Mouse (Mus musculus): Measurements from ENCODE around the gene BC067074.
"Not testable (repeated sequence)": the region's sequence is repeated elsewhere in the genome, so short reads cannot be mapped to it uniquely, and the experiment has no call there.

The BC067074 gene

DNA sequence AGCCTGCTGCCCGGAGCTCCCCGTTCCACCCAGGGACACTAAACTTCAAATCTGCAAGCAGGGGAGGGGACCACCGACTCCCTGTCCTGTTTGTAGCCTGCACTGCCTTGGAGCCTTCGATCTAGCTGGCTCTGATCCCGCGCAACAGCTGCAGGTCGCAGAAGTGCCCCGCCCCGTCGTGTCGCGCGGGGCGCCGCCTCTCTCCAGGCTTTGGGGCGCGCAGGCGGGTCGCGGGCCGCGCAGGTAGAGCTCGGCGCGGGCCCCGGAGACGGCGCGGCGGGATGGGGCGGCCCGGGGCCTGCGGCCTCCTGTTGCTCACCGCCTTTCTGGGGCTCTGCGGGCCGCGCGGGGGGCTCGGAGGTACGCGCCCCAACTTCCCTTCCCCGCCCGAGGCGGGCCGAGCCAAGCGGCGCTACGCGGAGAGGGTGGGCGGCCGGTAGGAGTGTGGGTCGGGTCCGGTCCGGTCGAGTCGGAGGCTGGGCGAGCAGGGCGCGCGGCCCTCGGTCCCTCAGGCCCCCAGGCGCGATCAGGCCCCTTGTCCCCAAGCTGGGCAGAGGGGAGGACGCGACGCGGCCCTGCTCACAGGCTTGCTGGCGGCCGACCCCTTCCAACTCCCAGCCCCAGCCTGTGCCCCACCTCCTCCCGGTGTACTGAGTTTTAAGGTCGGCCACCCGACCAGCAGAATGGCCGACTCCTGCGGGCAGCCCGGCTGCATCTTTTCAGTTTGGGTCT lies at the start of gene BC067074:
BC067074 (plus strand) TSS at position 185 of the 732 bp plus-strand sequence.
- DNase-seq: no peak

DNA sequence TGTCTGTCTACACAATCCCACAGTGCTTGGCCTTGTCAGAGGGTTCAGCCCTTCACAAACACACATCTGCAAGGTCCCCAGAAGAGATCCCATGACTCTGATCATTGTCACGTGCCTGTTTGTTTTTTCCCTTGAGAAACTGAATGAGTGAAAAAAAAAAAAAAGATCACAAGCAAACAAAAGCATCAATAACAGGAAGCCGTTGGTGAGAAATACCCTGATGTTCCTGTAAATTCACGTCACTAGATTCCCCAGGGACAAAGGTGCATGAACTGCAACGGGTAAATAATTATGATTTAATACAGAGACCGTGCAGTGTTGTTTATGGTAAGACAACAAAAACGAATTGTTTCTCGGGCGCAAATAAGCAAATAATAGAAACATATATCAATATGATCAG lies 47.9 kb upstream of the BC067074 start:
- DNase-seq: no peak

DNA sequence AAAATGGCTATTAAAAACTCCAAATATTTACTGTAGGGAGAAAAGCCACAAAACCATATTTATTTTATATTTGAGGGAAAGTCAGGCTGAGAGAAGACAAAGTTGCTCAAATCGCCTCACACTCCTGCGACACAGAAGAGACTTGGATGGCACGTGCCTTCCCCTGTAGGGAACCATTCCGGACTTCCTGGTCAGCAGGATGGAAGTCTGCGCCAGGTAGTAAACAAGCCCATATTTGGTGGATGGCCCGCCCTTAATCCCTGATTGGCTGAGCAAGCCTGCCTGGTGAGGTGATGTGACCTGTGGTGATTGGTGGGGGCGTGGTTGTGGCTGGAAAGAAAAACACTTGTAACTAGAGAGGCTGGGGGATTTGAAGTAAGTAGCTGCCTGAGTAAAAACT lies 40.4 kb upstream of the BC067074 start:
- not testable (repeated sequence) for DNase-seq

DNA sequence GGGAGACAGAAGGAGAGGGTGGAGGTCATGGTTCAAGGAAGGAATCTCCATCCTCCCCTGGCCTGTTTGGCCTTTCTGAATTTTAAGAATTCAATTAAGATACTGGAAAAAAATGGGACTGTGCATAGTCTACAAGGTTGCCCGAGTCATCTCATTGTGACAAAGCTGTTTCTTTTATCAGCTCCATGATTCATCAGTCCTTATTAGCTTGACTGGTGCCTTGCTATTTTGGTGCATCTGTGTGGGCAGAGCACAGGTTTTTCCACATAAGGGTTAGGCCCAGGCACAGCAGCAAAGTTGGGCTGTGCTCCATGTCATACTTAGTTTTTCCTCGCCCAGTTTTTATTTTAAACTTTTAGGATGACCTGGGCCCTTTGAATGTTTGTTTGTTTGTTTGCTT lies 36.2 kb upstream of the BC067074 start:
- no peak for DNase-seq

DNA sequence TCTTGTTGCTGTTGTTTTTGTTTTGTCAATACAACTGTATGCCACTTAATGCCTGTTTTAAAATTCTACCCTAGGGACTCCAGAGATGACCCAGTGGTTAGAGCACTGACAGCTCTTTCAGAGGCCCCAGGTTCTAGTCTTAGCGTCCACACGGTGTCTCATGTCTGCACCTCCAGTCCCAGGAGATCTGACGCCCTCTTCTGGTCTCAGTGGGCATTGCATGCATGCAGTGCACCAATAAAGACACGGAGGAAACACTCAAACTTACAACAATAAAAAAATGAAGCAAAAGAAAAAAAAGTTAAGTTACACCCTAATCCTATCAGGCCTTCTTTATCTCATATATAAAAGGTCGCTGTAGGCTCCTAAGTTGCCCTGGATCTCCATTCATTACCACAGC lies 35.8 kb upstream of the BC067074 start:
- no peak for DNase-seq

DNA sequence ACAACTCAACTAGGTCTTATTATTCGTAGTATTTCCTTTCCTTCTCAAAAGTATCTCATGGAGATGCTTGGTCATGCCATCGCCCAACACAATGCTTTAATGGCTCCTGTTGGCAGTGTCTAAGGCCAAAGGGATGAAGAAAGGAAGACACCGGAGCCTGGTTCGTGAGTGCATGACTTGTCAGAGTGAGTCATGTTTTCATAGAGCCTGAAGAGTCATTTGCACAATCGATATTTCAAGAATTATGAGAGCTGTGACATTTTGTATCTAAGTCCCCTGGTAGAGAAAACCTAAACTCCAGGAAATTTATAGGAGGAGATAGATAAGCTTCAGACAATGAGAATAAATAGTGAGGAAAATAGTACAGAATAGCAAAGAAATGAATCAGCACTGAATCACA lies 33.7 kb upstream of the BC067074 start:
- DNase-seq: no peak

DNA sequence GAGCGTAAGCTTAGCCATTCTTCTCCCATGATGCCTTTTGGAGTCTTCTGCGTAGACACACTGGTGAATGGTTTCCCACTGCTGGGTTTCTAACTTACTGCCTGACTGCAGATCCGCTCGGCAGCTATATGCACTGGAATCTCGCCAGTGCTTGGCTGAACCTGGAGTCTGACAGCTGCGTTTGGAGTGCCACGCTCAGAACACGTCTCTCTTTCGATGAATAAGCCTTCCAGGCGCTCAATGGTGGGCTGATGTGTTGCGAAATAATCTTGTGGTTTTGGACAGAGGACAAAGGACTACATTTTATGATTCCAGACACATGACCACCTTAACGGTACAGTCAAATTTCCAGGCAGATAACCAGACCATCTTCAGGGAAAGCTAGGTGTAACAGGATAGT lies 30.1 kb upstream of the BC067074 start:
- DNase-seq: no peak

DNA sequence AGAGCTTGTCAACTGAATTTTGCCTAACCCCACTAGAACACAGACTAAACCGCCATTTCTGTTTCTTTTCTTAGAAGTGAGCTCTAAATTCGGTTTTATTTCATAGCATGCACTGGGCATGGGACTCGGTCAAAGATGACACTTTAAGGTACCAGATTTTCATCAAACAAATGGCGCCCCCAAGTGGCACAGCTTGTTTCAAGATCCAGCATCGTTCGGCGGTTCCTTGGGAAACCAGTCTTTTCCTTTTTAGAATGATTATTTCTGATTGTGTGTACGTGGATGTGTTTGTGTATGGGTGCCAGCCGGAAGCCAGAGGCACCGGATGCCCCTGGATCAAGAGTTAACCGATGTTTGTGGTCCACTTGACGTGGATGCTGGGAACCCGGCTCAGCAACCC lies 27.7 kb upstream of the BC067074 start:
- DNase-seq: no peak

DNA sequence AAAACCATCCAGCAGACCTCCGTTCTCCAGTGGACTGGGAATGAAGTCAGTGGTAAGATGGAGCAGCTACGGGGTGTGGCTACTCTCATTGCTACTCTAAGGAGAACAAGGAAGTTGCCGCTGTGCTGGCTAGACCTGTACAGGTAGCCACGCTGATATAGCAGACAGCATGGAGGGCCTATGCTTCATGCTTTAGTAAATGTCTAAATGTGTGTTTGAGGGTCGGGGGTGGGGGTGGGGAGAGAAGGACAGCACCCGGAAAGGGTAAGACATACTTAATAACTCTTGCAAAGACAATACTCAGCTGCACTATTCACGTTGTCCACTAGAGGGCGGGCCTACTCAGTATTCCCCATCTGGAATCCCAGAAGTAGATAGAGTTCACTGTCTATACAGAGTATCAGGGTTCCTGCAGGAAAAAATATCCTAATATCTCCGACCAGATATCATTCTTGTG lies 26.4 kb upstream of the BC067074 start:
- peak; percentile 60 for DNase-seq

DNA sequence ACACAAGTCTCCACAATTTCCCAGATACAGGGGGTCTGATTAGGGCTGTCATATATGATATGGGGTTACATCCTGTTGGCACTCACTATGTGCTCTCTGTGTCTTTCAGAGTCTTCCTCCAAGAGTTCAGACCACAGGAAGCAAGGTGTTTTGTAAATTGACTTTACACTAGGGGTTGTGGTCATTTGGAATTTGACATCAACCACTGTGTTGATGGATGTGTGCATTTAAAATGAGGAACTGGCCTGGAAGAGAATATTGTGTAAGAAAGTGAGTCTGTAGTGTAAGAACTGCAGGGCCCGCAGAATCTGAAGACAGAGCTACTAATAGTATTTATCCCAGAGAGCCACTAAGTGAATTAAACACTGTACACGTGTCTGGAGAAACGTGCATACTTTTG lies 25.8 kb upstream of the BC067074 start:
- no peak for DNase-seq

DNA sequence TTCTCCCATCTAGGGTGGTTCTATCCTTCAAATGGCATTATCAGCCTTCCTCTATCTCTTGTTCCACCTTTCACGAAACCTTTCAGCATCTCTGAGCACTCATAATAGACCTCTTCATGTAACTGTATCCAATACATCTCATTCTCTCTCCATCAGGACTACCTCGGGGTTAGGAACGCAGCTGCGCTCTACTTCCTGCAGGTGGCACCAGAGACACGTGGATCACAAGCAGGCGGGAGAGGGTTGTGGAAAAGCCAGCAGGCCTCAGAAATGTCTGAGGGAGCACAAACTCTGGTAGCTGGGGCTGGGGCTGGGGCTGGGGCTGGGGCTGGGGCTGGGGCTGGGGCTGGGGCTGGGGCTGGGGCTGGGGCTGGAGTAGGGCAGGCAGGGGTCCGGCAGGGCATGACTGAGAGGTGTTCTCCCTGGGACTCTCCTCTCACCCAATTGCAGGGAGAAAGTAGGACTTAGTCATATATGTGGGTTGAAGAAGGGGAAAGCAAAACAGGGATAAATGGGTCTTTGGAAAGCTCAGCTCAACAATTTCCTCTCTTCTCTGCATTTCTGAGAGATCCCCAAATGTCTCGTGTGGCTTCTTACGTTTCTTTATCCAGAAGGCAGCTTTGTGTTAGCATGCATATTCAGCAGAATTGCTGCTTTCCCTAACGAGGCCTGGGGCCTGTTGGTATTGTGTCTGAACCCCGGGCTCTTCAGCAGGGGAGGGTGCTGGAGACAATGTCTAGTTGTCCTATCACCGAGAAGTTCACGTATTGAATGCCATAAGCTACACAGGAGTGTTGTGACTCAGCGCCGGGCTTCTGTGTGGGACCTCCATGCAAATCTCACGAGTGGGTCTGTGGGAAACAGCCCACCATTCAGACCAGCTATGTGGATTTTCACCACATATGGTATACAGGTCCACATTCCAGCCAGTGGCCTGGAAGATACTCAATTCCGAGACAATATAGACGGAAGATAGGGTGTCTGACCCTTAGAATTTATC lies 22.9 kb upstream of the BC067074 start:
- DNase-seq: peak; percentile 59

DNA sequence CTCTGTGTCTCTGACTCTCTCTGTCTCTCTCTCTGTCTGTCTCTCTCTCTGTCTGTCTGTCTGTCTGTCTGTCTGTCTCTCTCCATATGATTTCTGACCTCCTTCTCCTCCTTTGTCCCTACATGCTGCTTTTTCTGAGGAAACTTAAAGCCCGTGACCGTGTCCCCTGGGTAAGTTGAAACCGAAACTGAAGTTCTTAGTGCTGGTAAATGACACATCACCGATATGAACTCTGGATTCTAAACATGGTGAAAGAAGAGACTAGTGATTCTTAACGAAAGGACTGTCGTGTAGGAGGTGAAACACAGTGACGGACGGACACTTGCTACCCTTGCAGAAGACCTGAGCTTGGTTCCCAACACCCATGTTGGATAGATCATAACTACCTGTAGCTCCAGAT lies 21.8 kb upstream of the BC067074 start:
- DNase-seq: no peak

DNA sequence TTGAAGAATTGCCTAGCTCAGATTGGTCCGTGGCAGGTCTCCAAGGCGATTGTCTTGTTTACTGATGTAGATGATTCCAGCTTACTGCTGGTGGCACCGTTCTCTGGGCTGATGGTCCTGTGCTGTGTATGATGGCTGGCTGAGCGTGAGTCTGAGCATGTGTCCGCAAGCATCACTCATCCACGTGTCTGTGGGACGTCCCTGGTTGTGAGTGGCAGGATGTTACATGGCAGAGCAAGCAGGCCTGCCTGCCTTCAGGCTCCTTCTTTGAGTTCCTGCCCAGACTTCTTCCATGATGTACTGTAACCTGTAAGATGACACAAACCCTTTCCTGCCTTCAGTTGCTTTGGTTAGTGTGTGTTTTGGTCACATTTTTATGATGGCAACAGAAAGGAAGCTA lies 5.8 kb upstream of the BC067074 start:
- DNase-seq: no peak

DNA sequence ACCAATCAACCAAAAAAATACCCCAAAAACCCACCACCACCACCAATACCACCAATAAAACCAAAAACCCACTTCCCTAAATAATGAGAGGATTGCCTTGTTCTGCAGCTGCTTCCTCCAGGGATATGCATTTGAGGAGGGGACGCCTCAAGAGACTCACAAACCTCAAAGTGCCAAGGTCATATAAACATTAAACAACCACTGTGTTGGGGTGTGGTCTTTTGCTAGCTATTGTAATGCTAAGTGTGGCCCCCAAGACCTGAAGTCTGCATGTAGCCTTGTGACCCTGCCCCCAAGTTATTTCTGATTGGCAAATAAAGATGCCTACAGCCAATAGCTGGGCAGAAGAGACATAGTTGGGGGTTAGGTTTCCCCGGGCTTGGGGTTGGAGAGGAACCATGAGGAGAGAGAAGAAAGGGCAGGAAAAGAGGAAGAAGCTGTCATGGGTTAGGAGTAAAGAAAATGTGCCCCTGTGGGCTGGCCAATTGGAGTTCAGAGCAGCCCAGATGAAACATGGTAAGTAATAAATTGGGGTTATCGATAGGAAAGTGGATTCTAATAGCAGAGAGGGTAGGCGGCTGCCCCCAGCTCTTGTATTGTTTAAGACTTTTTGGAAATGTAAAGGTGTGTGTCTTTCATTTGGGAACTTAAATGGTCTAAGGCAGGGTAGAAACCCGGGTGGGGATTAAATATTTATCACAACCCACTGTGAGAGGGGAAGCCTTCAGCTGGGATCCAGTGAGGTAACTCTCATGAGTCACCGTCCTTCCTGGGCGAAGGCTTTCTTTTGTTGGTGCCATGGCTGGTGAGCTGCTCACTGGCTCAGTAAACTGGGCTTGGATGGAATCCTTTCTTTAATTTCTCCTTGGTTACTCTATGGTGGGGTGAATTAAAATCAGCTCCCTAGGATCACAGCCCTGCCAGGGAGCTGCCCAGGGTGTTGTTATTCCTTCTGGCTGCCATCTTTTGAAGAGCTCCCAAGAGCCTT lies 4.5 kb upstream of the BC067074 start:
- no peak for DNase-seq

DNA sequence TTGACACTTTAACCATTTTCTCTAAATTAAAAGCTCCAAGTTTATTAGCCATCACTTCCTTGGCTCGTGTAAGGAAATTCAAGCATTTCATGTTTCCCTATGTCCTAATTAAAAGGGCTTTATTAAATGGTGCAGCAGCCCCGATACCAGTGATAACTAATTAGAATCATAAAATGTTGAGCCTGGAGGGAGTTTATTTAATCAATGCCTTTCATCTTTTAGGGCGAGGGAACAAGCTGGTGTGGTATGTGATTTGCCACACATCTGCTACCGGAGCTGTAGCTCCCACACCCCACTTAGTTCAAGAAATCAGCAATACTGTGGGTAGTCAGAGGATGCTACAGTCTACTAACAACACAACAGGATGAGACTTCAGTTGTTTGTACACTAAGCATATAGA lies 3.2 kb upstream of the BC067074 start:
- DNase-seq: no peak

DNA sequence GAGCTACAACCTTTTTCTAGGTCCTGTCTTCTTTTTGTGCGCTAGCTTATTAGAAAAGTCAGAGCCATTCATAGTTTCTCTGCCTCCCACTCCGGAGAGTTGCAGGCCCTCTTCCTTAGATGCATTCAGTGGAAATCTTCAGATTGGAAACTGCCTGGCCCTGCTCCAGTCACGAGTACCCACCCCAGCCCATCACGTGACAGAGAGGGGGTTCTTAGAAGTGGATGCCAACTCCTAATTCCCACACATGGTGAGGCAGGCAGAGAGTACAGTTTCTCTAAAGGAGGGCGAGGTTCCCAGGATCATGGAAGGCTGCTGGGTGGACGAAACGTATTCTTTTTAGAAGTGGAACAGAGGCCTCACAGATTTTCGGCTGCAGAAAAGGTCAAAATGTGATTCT lies 958 bp upstream of the BC067074 start:
- DNase-seq: no peak

DNA sequence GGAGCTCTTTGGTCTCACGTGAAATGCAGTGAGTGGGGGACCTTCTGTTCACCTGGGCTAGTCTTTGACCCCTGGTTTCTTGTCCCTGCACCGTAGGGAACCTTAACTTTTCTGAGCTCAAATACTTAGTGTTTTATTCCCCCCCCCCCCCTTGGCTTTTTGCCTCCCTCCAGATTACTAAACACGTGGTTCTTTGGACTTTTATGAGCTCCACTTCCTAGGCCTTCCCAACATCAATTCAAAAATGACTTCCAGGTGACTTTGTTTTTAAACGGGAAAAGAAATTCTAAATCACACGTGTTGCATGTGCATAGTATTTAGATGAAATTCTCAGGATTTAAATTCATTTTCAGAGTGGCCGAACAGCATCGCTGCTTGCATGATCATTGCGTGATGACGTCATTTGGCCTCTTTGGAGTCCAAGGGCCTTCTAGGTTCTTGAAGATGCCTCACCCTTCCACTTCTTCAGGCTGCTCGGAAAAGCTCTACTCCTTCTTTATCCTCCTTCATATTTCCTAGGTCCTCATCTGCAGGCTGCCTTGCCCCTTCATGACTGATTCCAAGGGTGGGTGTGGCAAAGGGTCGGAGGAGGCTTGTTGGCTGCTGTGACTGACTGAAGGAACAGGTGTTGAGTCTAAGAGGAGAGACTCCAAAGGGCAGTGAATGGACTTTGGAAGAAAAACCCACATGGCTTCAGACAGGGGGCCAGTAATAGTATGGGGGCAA lies 911 bp downstream of the BC067074 start:
- no peak for DNase-seq

DNA sequence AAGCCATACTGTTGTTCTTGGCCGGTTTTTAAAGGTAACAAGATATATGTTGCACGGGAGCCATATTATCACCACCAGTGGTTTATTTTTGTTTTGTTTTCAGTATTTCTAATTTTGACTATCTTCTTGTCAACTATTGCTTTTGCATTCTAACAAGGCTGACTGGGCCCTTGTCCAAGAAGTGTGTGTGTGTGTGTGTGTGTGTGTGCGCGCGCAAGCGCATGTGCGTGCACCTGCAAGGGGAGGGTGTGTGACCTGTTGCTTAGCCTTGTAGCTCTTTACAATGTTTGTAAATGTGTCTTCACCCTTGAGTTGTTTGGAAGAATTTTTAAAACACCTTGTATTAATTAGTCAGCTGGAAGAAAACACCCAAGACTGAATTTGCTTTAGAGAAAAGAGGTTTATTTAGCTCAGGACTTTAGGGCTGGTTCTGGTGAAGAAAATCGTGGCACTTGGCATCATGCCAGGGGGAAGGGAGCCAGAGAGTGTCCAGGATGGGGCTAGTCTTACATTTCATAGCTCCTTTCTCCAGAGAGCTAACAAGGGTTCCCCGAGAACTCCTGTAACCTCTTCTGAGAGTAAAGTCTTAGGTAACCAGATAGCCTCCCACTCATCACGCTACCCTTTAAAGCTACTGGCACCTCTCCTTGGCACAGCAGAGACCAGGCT lies 3.0 kb downstream of the BC067074 start:
- DNase-seq: no peak

DNA sequence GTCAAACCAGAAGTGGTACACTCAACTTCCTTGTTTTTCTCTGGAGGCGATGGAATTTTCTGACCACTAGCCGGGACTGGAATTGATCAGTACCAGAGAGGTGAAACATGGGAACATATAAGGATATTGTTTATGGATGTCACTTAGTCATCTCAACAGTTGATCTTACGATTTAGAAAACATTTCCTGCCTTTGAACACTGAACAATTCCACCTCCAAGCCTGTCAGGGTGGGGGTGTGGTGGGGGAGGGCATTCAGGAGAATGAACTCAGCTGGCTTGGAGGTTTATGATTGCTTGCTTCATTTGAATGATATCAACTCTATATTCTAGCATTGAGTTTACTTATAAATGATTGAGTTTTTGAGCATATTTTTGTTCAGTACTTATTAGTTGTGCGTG lies 13.6 kb downstream of the BC067074 start:
- DNase-seq: no peak

DNA sequence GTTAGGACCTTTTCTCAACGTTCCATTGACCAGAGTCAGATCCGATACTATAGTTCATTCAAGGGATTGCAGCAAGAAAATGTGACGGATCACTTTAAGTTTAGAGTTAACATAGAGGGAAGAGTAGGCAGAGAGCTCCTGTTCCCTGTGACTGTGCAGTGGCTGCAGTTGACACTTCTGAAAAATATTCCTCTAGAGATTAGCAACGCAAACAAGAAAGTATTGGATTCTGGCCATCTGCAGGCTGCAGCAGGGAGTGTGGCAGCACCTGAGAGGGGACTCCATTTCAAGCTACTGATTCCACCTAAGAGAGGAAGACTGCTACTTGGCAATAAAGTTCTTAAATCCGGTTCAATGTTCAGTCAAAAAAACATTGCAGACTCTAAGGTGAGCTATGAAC lies 26.6 kb downstream of the BC067074 start:
- DNase-seq: no peak

DNA sequence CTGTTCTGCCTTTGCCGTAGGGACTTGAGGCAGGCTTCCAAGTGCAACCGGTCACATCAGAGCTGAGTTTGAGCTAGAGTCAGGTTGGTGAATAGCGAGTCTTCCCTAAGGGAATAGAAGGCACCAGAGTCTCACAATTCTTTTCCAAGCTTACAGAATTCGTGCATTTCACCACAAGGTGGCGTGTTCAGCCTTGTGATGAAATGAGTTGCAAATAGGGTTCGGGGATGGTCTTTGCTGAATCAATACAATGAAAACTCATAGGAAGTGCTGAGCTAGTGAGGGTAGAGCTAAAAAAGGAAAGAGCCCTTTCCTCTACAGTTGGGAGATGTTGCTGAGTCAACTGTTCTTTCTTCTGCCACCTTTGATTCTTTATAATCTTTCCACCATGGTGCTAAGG lies 29.0 kb downstream of the BC067074 start:
- DNase-seq: peak; percentile 33

Measured in cerebellum, adult 8-10 months (tissue).